Mouse (Mus musculus) bone marrow, adult 2 months (tissue): ENCODE measurements around the gene Dis3.

Experiments
- CTCF ChIP-seq: fragments of 200-500 bp; IDR thresholded peaks from 2 replicates; pipeline ENCODE4 v1.5.1; 2011; ENCODE audit warnings: low read length, control low read depth; ENCODE audit not compliant: control insufficient read depth, insufficient read depth
- POLR2A ChIP-seq: fragments of 200-500 bp; IDR thresholded peaks from 2 replicates; pipeline ENCODE4 v1.6.1; 2011; ENCODE audit warnings: low read depth, mild to moderate bottlenecking, control low read depth, low read length, borderline replicate concordance; ENCODE audit not compliant: control insufficient read depth

- no peak for TF ChIP-seq CTCF
- no peak for TF ChIP-seq POLR2A
Measured at GRCm38 (mm10) chr14:99071146-99071545, 28.4 kb downstream of the Dis3 start.
